Mouse (Mus musculus): ENCODE data around the gene Gm17364.
A peak's percentile ranks its signal among the peaks of the same experiment; 100 is the strongest.
"Not testable (repeated sequence)": the region's sequence is repeated elsewhere in the genome, so short reads cannot be mapped to it uniquely, and the experiment has no call there.

The Gm17364 gene

DNA sequence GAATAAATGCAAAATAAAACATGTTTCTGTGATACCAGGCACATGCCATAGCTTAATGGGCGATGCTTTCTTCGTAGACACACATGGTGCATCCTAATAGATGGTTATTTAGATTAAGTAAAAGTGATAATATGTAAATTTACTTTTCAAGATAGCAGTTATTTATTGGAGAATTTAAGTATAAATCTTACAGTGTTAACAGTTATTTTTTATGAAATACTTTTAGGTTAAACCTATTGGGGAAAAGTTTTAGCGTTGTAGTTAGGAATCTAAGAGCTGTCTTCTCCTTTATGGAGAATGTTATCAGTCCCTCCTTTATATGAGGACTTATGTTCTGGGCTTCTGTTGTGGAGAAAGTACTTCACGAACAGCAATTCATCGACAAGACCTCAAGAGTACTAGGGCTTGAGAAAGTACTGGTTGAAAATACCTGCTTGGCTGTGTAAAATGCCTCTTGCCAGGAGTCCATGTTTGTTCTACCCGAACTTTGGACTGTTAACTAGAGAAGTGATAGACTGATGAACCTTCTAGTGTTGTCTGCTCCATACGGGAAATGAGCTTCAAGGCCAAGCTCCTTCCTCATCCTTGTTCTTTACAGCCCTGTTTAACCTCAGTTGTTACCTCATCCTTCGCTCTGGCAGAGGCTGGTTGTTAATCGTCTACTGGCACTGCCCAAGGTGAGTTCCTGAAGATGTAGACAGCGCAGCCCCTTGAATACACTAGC lies at the start of gene Gm17364:
Gene Gm17364 (minus strand): TSS at position 51 of the 724 bp plus-strand sequence.
- DNase-seq, result no peak

DNA sequence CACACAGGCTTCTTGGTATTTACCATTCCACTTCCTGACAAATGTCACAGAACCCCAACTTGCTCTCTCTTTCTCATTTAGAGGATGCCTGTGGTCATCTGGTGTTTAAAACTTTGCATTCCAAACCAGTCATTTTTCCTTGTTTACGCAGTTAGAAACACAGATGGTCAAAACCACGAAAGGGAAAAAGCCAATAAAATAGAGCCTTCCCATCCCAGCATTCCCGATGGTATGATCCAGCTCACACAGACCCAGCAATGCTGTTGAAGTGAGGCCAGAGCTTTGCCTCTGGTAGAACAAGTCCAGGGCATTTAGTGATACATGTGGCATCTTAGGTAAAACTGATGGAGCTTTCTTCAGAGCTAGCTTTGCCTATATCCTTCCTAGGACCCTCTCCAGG lies 47.7 kb upstream of the Gm17364 start:
- DNase-seq, result no peak

DNA sequence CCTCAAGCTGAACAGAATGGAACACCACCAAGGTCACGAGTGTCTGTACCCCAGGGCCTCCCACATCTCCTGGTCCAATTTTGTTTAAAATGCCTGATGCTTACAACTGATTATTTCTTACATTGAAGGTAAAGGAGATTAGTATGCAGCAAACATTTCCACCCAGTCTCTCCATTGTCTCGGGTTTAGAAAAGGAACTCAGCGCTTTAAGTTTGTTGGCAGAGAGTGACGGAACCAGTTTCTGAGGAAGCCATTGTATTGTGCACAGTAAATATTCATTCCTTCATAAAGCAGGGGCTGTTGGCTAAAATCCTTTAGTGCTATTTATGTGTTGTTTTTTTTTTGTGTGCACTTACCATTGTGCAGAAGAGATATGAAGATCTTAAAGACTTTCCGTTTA lies 47.0 kb upstream of the Gm17364 start:
- DNase-seq, result no peak

DNA sequence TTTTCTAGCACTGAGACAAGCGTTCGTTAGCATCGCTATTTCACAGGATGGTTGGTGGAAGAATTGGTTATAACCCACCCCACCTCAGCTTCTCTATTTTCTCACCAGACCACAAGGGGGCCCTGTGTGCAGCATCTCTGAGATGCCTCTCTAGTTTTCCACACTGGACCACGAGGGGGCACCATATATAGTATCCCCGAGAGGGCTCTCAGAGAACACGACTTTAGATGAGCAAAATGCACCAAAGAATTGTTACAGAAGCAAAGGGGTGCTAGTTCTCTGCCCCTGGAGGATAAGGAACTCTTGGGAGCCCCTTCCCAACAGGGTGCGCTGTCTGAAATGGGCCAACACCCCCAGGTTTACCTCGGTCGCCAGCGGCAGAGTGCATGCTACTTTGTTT lies 28.9 kb upstream of the Gm17364 start:
- DNase-seq, result peak; percentile 84 to 94

DNA sequence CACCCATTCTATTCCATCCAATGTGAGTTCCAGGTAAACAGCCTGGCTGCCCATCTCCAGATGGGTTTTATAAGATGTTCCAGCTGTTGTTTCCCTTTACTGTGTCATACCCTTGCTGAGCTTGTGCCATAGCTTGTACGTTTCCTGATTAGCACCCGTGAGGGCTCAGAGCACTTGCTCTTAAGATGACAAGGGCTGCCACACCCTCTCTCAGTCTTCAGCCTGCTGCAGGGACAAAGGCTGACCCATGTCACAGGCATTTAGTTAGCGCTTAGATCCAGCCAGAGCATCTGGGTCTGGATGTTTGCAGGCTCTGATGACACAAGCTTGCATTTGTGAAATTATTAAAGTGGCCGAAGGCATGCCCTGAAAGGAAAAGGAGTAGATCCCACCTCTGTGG lies 26.3 kb upstream of the Gm17364 start:
- no peak for DNase-seq

DNA sequence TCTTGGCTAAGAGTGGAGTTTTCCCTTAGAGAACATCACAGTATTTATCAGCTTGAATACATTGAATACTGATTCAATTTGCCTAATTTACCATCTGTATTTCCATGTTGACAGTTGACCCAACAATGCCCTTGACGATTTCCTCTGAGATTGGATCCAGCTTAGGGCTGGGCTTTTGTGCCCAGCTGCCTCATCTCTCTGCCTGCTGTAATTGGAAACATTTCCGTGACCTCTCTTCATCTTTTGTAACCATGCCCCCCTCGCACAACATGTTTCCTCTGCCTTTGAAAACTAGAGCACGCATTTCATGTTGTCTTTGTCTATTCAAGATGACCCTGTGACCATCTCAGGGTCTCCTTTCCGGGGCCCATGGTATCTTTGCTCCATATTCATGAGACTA lies 25.2 kb upstream of the Gm17364 start:
- DNase-seq, result no peak

DNA sequence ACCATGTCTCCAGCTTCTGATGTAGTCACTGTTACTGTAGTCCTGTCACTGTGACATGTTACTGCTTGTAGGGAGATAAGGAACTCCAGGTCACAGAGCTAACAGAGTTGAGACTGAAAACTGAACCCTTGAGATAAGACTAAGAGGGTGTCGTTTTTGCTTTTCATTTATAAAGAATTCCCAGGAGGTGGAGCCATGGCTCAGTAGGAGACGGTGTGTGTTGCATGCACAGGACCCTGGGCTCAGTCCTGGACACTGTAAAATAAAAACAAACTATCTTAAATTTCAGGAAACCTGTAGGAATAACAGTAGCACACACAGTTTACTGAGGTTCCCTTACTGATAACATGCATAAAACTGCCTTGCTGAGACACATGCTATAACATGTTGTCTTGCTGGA lies 24.8 kb upstream of the Gm17364 start:
- no peak for DNase-seq

DNA sequence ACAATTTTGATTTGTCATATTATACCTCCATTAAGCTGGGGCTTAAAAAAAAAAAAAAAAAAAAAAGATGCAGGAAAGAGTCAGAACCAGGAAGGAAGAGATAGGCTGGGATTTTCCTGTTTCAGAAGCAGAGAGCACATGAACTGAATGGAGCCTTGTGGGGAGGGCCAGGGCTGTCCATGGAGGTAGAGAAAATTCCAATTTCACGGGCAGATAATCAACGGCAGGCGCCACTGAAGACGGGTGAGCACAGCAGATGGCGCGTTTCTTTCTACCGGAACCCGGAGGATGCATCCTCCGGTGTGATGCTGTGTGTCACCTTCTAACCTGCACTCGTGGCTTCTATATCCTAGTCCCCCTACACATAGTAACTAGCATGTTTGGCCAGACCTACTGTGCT lies 22.6 kb upstream of the Gm17364 start:
- DNase-seq, result no peak

DNA sequence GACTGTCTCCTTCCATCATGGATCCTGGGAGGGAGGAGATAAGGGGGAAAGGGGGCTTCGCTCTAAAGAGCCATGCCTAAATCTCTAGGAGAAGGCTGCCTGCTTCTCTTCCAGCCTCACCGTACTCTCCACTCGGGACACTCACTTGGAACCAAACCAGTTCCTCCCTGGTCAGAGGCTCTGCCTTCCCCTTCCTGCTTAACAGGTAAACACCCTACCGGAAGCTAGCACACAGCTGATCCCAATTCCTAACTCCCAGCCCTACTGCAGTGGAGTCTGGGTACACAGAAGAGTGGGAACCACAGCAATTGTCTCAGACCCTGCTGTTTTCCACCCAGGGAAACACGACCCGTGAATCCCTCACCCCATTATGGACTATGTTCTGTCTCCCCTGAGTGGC lies 22.1 kb upstream of the Gm17364 start:
- peak in 1 of 2 experiments; percentile 22 for DNase-seq

DNA sequence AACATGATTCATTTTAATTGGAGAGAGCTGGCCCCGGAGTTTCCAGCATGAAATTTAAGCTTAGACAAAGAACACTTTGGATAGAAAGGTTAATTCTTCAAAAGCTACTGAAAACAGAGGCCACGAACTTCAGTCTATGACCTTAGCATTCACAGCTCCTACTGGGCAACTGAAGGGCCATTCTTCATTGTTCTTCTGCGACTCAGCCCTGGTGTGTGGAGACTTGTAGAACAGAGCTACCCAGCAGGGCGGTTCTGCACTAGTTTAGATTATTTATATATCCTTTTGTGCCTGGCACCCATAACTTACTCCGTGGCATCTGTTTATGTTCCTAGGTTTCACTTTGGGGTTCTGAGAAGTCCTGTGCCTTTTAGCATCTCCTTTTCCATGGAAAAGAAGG lies 19.8 kb upstream of the Gm17364 start:
- no peak for DNase-seq

DNA sequence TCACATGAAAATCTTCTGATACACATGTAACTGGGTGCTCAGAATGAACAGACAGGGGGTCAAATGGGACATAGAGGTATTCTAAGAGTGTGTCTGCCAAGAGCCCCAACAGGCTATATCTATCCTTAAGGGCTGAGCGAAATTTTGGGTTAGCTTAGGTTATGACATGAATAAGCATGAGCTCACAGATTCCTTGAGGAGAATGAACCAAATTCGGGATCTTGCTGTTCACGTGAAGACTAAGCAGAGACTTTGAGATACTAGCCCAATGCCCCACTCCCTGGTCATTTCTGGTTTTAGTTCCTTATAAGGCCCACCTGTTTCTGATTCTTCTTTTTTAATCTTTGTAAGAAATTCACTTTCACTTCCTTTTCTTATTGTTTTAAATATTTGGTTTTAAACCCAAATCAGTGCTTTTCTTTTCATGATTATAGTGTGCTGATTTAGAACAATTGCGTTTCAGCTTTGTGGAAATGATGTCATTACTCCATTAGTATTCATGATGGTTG lies 17.7 kb upstream of the Gm17364 start:
- DNase-seq, result no peak

DNA sequence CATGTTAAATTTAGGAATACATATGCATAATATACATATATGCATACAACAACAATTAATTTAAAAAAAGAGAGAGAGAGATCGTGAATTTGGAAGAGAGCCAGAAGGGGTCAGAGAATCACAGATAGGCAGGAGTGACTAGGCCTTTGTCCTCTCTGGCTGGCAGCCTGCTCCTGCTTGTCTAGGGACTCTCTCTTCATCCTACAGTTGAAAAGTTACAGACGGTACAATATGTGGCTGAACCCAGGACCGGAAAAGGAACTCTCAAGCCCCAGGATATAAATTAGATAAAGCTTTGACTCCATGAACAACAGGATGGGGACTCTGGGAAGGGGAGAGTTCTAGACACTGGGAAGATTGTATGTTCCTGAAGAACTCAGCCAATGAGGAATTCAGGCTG lies 12.5 kb upstream of the Gm17364 start:
- DNase-seq, result no peak

DNA sequence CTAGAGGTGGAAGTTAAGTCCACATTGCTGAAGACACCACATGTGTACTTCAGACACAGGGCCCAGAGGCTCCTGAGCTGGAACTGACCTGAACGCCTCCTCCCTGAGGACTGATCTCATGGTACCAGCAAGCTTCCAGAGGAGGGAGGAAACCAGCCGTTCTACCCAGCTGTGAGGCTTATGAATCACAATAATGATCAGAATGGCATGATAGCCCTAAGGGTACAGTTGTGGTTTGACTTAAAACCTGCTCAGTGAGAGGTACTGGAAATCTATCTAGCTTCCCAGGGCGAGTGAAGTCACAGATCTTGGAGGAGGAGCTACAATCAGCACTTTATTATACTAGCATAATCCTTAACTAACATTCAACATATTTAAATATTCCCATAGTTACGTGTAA lies 11.7 kb upstream of the Gm17364 start:
- DNase-seq, result no peak

DNA sequence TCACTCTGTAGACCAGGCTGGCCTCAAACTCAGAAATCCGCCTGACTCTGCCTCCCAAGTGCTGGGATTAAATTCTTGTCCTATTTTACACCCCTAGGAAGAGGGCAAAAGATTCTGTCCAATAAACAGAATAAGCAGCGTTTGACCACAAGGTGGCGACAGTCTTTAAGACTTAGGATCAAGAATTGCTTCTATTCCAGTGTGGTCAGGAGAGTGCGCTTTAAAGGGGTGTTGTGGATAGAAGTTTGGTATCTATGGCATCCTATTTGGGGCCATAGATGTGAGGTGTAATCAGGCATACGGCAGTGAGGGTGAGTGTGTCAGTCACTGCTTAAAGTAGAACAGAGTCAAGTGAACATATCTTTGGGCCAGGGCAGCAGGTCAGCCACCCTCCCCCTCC lies 9.5 kb upstream of the Gm17364 start:
- peak; percentile 79 to 89 for DNase-seq

DNA sequence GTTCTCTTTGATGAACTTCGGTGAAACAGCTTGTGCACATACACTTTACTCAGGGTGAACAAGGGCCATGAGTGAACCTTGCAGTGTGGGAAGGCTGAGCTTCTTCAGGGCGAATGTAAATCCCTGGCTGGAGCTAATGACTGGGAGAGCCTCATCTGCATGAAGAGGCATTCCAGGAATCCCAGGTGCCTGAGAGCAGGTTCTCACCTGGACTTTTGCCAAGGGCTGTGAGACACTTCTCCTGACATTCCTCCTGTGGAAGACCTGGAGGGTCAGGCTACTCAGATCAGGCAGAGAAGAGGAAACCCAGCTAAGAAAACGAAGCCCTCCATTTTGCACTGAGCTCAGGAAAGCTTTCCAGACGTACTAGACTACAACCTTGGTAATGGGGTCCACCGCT lies 6.9 kb upstream of the Gm17364 start:
- no peak for DNase-seq

DNA sequence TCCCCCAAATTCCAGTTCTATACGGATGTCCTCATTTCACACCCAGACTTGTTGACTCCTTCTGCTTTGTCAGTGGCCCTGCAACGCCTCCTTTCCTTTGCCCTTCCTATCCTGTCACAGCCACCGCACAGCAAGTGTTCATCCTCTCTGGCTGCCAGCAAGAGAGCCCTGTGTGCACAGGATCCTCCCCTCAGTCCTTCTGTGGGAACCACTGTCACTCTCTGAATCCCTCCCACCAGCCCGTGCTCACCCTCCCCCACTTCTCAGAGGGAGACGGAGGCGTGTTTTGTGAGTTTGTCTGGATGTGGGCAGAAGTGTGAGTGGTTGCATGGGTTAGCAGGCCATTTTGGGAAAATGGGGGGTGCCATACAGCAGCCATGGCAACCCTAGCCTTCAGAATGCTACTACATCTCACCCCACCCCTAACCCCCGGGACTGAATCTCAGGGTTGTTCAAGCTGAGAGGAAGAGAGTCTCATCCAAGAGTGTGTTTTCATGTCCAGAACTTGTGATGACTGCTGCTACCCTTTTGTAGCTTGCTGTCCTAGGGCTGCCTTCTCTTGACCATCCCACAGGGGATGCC lies 5.9 kb downstream of the Gm17364 start:
- no peak for DNase-seq

DNA sequence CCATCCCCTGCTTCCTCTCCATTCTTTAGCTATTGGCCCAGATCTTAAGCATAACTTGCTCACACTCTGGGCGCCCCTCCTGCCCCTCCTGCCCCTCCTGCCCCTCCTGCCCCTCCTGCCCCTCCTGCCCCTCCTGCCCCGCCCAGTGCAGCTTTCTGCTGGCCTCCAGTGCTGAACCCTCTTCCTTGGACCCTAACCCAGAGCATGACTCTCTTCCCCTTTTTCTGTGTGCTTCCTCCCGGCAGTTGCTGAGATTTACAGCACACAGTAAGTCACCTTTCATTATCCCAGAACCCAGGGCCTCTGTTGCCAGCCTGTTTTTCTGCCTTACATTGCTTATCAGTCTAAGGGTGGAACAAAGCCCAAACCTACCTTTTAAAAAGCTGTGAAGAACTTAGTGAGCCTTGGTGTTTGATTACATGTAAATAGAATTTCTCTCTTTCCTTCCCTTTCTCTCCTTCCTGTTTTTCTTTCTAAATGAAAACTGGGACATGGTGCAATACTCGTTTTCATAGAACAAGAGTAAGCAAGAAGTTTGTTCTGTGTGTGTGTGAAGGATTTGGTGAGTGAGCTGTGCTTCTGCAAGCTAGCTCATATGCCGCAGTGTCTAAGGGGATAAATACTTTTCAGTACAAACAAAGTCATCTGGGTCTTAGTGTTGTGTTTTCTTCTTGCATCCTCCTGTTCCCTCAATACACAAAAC lies 10.3 kb downstream of the Gm17364 start:
- DNase-seq, result no peak

DNA sequence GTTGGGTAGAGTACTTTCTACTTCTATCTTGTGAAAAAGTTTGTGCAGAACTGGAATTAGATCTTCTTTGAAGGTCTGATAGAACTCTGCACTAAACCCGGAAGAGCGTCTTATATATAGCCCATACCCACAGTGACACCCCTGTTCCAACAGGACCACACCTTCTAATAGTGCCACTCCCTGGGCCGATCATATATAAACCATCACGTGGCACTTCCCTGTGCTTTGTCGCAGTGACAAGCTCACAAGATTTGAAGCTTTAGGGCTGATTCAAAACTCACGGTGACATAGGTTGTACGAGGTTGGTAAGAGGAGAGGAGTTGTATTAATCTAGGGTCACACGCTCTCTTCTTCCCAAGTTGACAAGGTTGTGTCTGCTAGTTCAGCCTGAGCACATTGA lies 12.2 kb downstream of the Gm17364 start:
- not testable (repeated sequence) for DNase-seq

DNA sequence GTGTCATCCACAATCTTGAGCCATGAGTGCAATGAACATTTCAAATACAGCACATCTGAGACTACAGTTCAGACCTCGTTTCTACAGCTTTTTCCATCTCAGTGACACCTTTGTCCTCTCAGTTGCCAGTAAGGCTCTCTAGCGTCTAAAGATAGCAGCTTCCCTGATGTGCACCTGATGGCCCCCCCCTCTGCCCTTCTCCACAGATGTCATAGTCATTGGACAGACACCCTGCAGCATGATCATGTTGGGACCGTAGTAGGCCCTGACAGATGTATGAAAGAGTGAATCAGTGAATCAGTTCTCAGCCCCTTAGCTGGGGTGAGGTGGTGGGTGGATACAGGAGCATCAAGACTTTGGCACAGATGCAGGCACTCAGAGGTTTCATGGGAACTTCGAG lies 15.9 kb downstream of the Gm17364 start:
- no peak for DNase-seq

DNA sequence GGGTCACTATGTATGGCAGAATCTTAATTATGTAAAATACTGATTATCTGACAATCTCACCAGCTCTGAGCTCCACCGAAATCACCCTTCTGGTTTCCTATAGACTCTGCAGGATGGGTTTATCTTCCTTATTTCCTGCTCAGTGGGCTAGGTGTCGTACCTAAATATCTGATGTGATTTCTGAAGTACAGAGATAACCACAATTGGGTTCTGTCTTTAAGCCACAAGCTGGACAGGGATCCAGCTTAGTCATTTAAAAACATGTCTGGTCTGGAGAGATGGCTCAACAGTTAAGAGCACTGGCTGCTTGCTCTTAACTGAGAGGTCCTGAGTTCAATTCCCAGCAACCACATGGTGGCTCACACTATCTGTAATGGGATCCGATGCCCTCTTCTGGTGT lies 16.8 kb downstream of the Gm17364 start:
- no peak for DNase-seq

DNA sequence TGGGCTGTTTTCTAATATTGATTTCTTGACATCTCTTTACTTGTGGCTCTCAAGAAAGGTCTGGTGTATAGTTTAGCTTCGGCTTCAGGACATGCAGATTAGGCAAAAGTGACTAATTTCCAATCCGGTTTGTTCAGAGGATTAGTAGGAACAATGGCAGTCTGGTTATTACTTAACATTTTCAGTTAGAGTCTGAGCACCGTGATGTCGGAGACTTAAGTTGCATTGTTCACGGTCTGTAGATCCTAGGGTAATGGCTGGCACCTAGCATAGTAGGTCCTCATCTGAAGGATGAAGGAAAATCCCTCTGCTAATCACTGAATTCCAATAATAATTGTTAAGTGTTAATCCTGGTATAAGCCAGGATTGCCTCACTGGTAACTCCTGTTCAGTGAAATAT lies 17.7 kb downstream of the Gm17364 start:
- no peak for DNase-seq

DNA sequence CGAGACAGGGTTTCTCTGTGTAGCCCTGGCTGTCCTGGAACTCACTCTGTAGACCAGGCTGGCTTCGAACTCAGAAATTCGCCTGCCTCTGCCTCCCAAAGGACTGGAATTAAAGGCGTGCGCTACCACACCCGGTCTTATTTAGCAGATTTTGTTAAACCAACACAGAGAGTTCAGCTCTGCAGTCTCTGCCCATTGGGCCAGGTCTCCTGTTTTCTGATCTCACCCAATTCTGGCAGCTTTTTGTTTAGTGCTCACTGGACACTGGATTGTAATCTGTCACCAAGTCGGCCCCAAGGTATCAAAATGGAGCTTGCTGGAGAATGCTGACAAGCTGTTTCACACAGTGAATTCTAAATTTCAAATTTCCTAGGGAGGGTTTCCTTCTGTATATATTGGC lies 21.0 kb downstream of the Gm17364 start:
- DNase-seq, result no peak

DNA sequence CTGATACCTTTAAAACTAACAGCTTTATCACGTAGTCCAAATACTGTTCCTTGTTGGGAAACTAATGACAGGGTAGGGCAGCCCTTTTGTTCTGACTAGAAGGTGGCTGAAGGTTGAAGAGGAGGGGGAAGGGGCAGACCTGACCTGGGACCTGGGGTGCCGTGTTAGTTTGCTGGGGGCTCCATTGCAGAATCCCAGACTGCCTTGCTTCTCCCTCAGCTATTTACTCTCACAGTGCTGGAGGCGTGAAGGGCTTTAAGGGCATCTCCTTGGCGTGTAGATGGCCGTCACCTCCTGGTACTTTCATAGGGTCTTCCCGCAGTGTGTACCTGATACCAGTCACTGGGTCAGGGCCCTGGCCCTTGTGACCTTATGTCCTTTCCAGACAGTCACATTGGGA lies 21.6 kb downstream of the Gm17364 start:
- DNase-seq, result no peak

DNA sequence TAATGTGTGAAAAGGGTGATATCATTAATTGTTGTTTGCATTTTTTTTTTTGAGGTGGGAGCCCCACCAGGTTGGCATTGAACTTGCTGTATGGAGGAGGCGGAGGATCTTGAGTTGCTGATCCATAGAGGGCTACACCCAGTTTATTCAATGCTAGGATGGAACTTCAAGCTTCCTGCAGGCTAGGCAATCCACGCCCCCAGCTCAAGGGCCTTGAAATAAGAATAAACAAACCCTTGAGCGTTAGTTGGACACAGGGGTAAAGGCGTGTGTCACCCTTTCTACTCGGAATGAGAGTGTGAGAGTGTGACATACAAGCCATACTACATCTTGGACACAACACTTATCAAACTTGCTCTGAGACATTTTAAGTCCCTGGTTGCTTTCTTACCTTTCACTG lies 22.1 kb downstream of the Gm17364 start:
- no peak for DNase-seq

Measured in kidney, postnatal 36 days (tissue).